ENCODE assay signal across 10 mouse cellular contexts in genomic region chr10:68978115-68978514, GRCm38 (mm10).
DNase-seq lines count a peak whose midpoint lies in the region; ATAC-seq and TF ChIP-seq lines count a peak whose summit lies in the region.
"Had no signal": no experiment of that assay in that cellular context is flagged by ENCODE, and none has a peak within 500 bp of the region (broad histone marks: within the 10 kb centered on the region; RNA-seq: fewer than 3 reads in every experiment).

No protein-coding gene starts in this region.

- TF ChIP-seq POLR2A in spleen, adult 2 months (IDR thresholded peaks at IDR 0.05; ENCODE audit: low read depth, low read length) = no peak

- no peaks in the 10 kb centered on the region for H3K9me3 ChIP-seq in heart, embryonic 11.5 days (replicated peaks; ENCODE audit: control insufficient read depth, low read length)
- H3K9me3 ChIP-seq: embryonic facial prominence, embryonic 15.5 days had no signal

- H3K27me3 ChIP-seq in heart, embryonic 11.5 days (ENCODE audit: control insufficient read depth, insufficient read depth, low read length) = no peaks in the 10 kb centered on the region
- H3K27me3 ChIP-seq in spleen, adult 2 months (ENCODE audit: control insufficient read depth, insufficient read depth, low read length) = no peaks in the 10 kb centered on the region
- H3K27me3 ChIP-seq: embryonic facial prominence, embryonic 15.5 days; megakaryocyte, embryonic 14.5 days had no signal

- H3K4me3 ChIP-seq in heart, embryonic 11.5 days (ENCODE audit: low read depth, low read length) = no peak overlapping the region
- no peak overlapping the region for H3K4me3 ChIP-seq in spleen, adult 2 months (ENCODE audit: extremely low read depth, insufficient read depth, insufficient read length)
- H3K4me3 ChIP-seq: embryonic facial prominence, embryonic 15.5 days; megakaryocyte, embryonic 14.5 days had no signal

- H3K4me2 ChIP-seq in heart, embryonic 11.5 days = no peak overlapping the region
- H3K4me2 ChIP-seq: embryonic facial prominence, embryonic 15.5 days had no signal

- 47% methylated on average over 4 of the region's 4 CpGs for WGBS in heart, embryonic 11.5 days (ENCODE audit: insufficient replicate concordance)
- WGBS in spleen, adult 2 months = 52% methylated on average over 4 of the region's 4 CpGs

- H3K36me3 ChIP-seq in heart, embryonic 11.5 days (ENCODE audit: control insufficient read depth, insufficient read depth, low read length) = no peaks in the 10 kb centered on the region
- H3K36me3 ChIP-seq in spleen, adult 2 months (ENCODE audit: control insufficient read depth, insufficient read depth, low read length) = no peaks in the 10 kb centered on the region
- H3K36me3 ChIP-seq: embryonic facial prominence, embryonic 15.5 days had no signal

- H3K4me1 ChIP-seq in heart, embryonic 11.5 days (ENCODE audit: control insufficient read depth, insufficient read depth, low read length) = no peaks in the 10 kb centered on the region
- H3K4me1 ChIP-seq in spleen, adult 2 months (ENCODE audit: control insufficient read depth, insufficient read depth, insufficient read length) = no peaks in the 10 kb centered on the region
- H3K4me1 ChIP-seq: embryonic facial prominence, embryonic 15.5 days; megakaryocyte, embryonic 14.5 days had no signal

- ATAC-seq in heart, embryonic 11.5 days (replicated peaks; ENCODE audit: insufficient number of reproducible peaks, low FRiP score, low TSS enrichment) = no peak
- ATAC-seq in granulocyte monocyte progenitor cell, adult 5-6 weeks (replicated peaks; ENCODE audit: poor library complexity, severe bottlenecking) = no peak
- no peak for ATAC-seq in monocyte, adult 5-6 weeks (replicated peaks; ENCODE audit: insufficient number of reproducible peaks, low FRiP score, low TSS enrichment, poor library complexity, severe bottlenecking)

- H3K27ac ChIP-seq in heart, embryonic 11.5 days (ENCODE audit: low read depth, low read length) = no peak overlapping the region
- no peak overlapping the region for H3K27ac ChIP-seq in spleen, adult 2 months (ENCODE audit: insufficient read depth, low read length)
- H3K27ac ChIP-seq: embryonic facial prominence, embryonic 15.5 days had no signal

- no peak overlapping the region for H3K9ac ChIP-seq in heart, embryonic 11.5 days (ENCODE audit: low read depth, low read length)
- H3K9ac ChIP-seq: embryonic facial prominence, embryonic 15.5 days had no signal

- peak; percentile 10; the same call in 1 of the 2 replicates for TF ChIP-seq CTCF in spleen, adult 2 months (IDR thresholded peaks at IDR 0.05; ENCODE audit: extremely low read depth, insufficient read depth, insufficient read length, insufficient replicate concordance)

- peak; percentile 75 for DNase-seq in heart, adult 11 months
- no peak for DNase-seq in spleen, adult 2 months (ENCODE audit: low read depth in 1 of 2, low spot score in 2 of 2)
- DNase-seq in spleen, postnatal 14 days (ENCODE audit: low spot score in 2 of 2) = no peak
- DNase-seq in hindlimb bud, embryonic 11.5 days (ENCODE audit: extremely low spot score, low read depth, low spot score) = peak; percentile 20
- no peak for DNase-seq in testis, postnatal 14 days (ENCODE audit: low spot score)

Comparison
In these comparisons a context has a peak if more than half of its experiments do, and no peak if none do; other contexts are left out.
1. DNase-seq: peak in heart, adult 11 months (single experiment) and hindlimb bud, embryonic 11.5 days (single experiment); none in spleen, adult 2 months (0 of 2), spleen, postnatal 14 days (0 of 2) and testis, postnatal 14 days (single experiment).